Comparison of ENCODE assay signal across 9 mouse cellular contexts in the genomic region with DNA sequence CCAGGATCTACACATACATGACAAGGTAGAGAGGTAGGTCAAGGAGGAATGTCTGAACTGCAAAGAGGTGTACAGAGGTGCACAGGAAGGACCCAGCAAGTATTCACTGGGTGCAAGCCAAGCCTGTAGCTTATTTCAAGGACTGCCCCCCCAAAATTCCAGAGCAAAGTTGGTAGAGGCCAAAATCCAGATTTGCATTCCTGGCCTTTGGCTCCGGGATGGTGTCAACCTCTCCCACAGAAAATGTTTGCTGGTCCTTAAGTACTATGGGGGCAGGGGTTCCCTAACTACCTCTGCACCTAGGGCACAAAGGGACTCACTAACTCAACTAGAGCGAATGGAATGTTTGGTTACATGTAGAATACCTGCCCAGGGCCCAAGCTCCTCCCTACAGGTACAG. TPM values are rescaled to one million over a fixed set of nuclear protein-coding genes. Genes with fewer than 3 reads are reported as not detected.
DNase-seq lines count a peak whose midpoint lies in the region; ATAC-seq lines count a peak whose summit lies in the region.
"Had no signal": no experiment of that assay in that cellular context is flagged by ENCODE, and none has a peak within 500 bp of the region (broad histone marks: within the 10 kb centered on the region; RNA-seq: fewer than 3 reads in every experiment).

No protein-coding gene starts in this region.

- H3K4me1 ChIP-seq in kidney, embryonic 16.5 days (ENCODE audit: insufficient read depth, low read length) = peaks cover 39% of the 10 kb centered on the region
- H3K4me1 ChIP-seq in forebrain, embryonic 13.5 days = peaks cover 53% of the 10 kb centered on the region
- H3K4me1 ChIP-seq in liver, embryonic 13.5 days (replicated peaks) = peaks cover 59% of the 10 kb centered on the region
- peaks cover 14% of the 10 kb centered on the region; the same call in 1 of the 2 replicates for H3K4me1 ChIP-seq in neural tube, embryonic 14.5 days (ENCODE audit: control insufficient read depth, insufficient read depth, low read length)

- DNase-seq in kidney, adult 18-20 months = no peak
- no peak for DNase-seq in liver, embryonic 13.5 days
- DNase-seq in retina, embryonic 14.5 days (ENCODE audit: low spot score) = no peak
- DNase-seq in left cerebral cortex, postnatal 25 days (ENCODE audit: low spot score in 2 of 2) = no peak
- no peak for DNase-seq in spleen, postnatal 10 days (ENCODE audit: low spot score in 2 of 2)

- peak overlapping the region; percentile 72 for H3K9ac ChIP-seq in kidney, embryonic 16.5 days (replicated peaks; ENCODE audit: low read length)
- H3K9ac ChIP-seq in forebrain, embryonic 13.5 days = peak overlapping the region; percentile 79
- H3K9ac ChIP-seq in liver, embryonic 13.5 days = peak overlapping the region; percentile 89
- no peak overlapping the region for H3K9ac ChIP-seq in neural tube, embryonic 14.5 days (replicated peaks; ENCODE audit: low read depth, low read length)

- peak overlapping the region; percentile 69 for H3K4me2 ChIP-seq in kidney, embryonic 16.5 days (replicated peaks; ENCODE audit: low read depth, low read length)
- peak overlapping the region; percentile 80 for H3K4me2 ChIP-seq in forebrain, embryonic 13.5 days
- H3K4me2 ChIP-seq in liver, embryonic 13.5 days = peak overlapping the region; percentile 91
- peak overlapping the region; percentile 95; the same call in 1 of the 2 replicates for H3K4me2 ChIP-seq in neural tube, embryonic 14.5 days (ENCODE audit: low read depth, low read length)

- no peaks in the 10 kb centered on the region for H3K9me3 ChIP-seq in kidney, embryonic 16.5 days (ENCODE audit: low read length)
- H3K9me3 ChIP-seq in forebrain, embryonic 13.5 days (replicated peaks) = no peaks in the 10 kb centered on the region
- H3K9me3 ChIP-seq in liver, embryonic 13.5 days (replicated peaks) = no peaks in the 10 kb centered on the region
- no peaks in the 10 kb centered on the region for H3K9me3 ChIP-seq in neural tube, embryonic 14.5 days (ENCODE audit: control insufficient read depth, low read length)

- H3K27ac ChIP-seq in kidney, embryonic 16.5 days (ENCODE audit: low read length) = peak overlapping the region; percentile 81
- peak overlapping the region; percentile 90 for H3K27ac ChIP-seq in forebrain, embryonic 13.5 days
- peak overlapping the region; percentile 89 for H3K27ac ChIP-seq in liver, embryonic 13.5 days
- 0 out of 2 replicates have a peak overlapping the region, but pooled peaks have one; percentile 44 for H3K27ac ChIP-seq in neural tube, embryonic 14.5 days (ENCODE audit: low read depth, low read length)
- H3K27ac ChIP-seq: layer of hippocampus, adult 2 months had no signal

- no peaks in the 10 kb centered on the region for H3K27me3 ChIP-seq in kidney, embryonic 16.5 days (ENCODE audit: insufficient read depth, low read length)
- no peaks in the 10 kb centered on the region for H3K27me3 ChIP-seq in forebrain, embryonic 13.5 days
- no peaks in the 10 kb centered on the region for H3K27me3 ChIP-seq in liver, embryonic 13.5 days
- H3K27me3 ChIP-seq in neural tube, embryonic 14.5 days (ENCODE audit: control insufficient read depth, insufficient read depth, low read length) = no peaks in the 10 kb centered on the region

- no peak for ATAC-seq in kidney, embryonic 16.5 days (ENCODE audit: low FRiP score, low TSS enrichment)
- ATAC-seq in forebrain, embryonic 13.5 days = no peak
- ATAC-seq in liver, embryonic 13.5 days (ENCODE audit: low read depth) = no peak
- ATAC-seq in neural tube, embryonic 14.5 days (ENCODE audit: low read depth) = no peak

- H3K36me3 ChIP-seq in kidney, embryonic 16.5 days (ENCODE audit: insufficient read depth, low read length) = peaks cover 10% of the 10 kb centered on the region
- H3K36me3 ChIP-seq in forebrain, embryonic 13.5 days (ENCODE audit: poor library complexity, severe bottlenecking) = peaks cover 21% of the 10 kb centered on the region
- peaks cover 23% of the 10 kb centered on the region for H3K36me3 ChIP-seq in liver, embryonic 13.5 days
- H3K36me3 ChIP-seq in neural tube, embryonic 14.5 days (ENCODE audit: control insufficient read depth, insufficient read depth, low read length) = no peaks in the 10 kb centered on the region

- 63% methylated on average over 2 of the region's 2 CpGs for WGBS in kidney, embryonic 16.5 days
- 66% methylated on average over 2 of the region's 2 CpGs for WGBS in forebrain, embryonic 13.5 days
- WGBS in liver, embryonic 13.5 days (ENCODE audit: insufficient replicate concordance) = 77% methylated on average over 2 of the region's 2 CpGs
- WGBS in neural tube, embryonic 14.5 days = 79% methylated on average over 2 of the region's 2 CpGs

- peak overlapping the region; percentile 72 for H3K4me3 ChIP-seq in kidney, embryonic 16.5 days (ENCODE audit: low read length)
- peak overlapping the region; percentile 83 for H3K4me3 ChIP-seq in forebrain, embryonic 13.5 days
- H3K4me3 ChIP-seq in liver, embryonic 13.5 days (replicated peaks) = peak overlapping the region; percentile 82
- no peak overlapping the region for H3K4me3 ChIP-seq in neural tube, embryonic 14.5 days (ENCODE audit: low read depth, low read length)

- intact Hi-C loops in left cerebral cortex, postnatal 25 days (cut with DNase I) = no loop called here

RNA-seq across cellular contexts. Expression of gene E2f1, which starts 1.9 kb away (rescaled TPM):
- 11.6 and 19.6 TPM in 2 replicates for polyA plus RNA-seq in kidney, embryonic 16.5 days (2015; fragmentation: Nextera tagmentation; extraction: Ambion mirVana)
- polyA plus RNA-seq in forebrain, embryonic 13.5 days (2015; fragmentation: Nextera tagmentation; extraction: Ambion mirVana) = 20.8 and 22.8 TPM in 2 replicates
- polyA plus RNA-seq in liver, embryonic 13.5 days (2015; fragmentation: Nextera tagmentation; extraction: Ambion mirVana) = 16.6 and 17.7 TPM in 2 replicates
- polyA plus RNA-seq in neural tube, embryonic 14.5 days (2014; fragmentation: Nextera tagmentation; extraction: Ambion mirVana) = 0.92 and 1.8 TPM in 2 replicates
- total RNA-seq in left cerebral cortex, postnatal 25 days (2021) = 10 to 100 TPM in 1 of 2 experiments, 1 to 10 TPM in 1; 8.8 to 10.1 TPM

RNA-seq across cellular contexts. Expression of gene Necab3, which starts 9.1 kb away (rescaled TPM):
- 2.8 and 3.3 TPM in 2 replicates for polyA plus RNA-seq in kidney, embryonic 16.5 days (2015; fragmentation: Nextera tagmentation; extraction: Ambion mirVana)
- polyA plus RNA-seq in forebrain, embryonic 13.5 days (2015; fragmentation: Nextera tagmentation; extraction: Ambion mirVana) = 19.8 and 25.4 TPM in 2 replicates
- 0.81 and 0.88 TPM in 2 replicates for polyA plus RNA-seq in liver, embryonic 13.5 days (2015; fragmentation: Nextera tagmentation; extraction: Ambion mirVana)
- polyA plus RNA-seq in neural tube, embryonic 14.5 days (2014; fragmentation: Nextera tagmentation; extraction: Ambion mirVana) = 11.5 and 16.8 TPM in 2 replicates
- total RNA-seq in left cerebral cortex, postnatal 25 days (2021) = 10 to 100 TPM; 82.5 to 88.7 TPM

RNA-seq across cellular contexts. Expression of gene Actl10, which starts 16.2 kb away (rescaled TPM):
- 0.20 and 0.27 TPM in 2 replicates for polyA plus RNA-seq in kidney, embryonic 16.5 days (2015; fragmentation: Nextera tagmentation; extraction: Ambion mirVana)
- 0.49 and 0.68 TPM in 2 replicates for polyA plus RNA-seq in forebrain, embryonic 13.5 days (2015; fragmentation: Nextera tagmentation; extraction: Ambion mirVana)
- not detected in 2 replicates for polyA plus RNA-seq in liver, embryonic 13.5 days (2015; fragmentation: Nextera tagmentation; extraction: Ambion mirVana)
- 0.30 and 0.62 TPM in 2 replicates for polyA plus RNA-seq in neural tube, embryonic 14.5 days (2014; fragmentation: Nextera tagmentation; extraction: Ambion mirVana)
- total RNA-seq in left cerebral cortex, postnatal 25 days (2021) = not detected
- total RNA-seq: layer of hippocampus, adult 2 months had no signal

RNA-seq across cellular contexts. Expression of gene 1700003F12Rik, which starts 20.9 kb away (rescaled TPM):
- polyA plus RNA-seq in kidney, embryonic 16.5 days (2015; fragmentation: Nextera tagmentation; extraction: Ambion mirVana) = 0.44 and 0.64 TPM in 2 replicates
- polyA plus RNA-seq in forebrain, embryonic 13.5 days (2015; fragmentation: Nextera tagmentation; extraction: Ambion mirVana) = 1.4 TPM in 2 replicates
- 1.3 and 1.5 TPM in 2 replicates for polyA plus RNA-seq in liver, embryonic 13.5 days (2015; fragmentation: Nextera tagmentation; extraction: Ambion mirVana)
- 1.6 and 1.9 TPM in 2 replicates for polyA plus RNA-seq in neural tube, embryonic 14.5 days (2014; fragmentation: Nextera tagmentation; extraction: Ambion mirVana)
- 1 to 10 TPM in 1 of 2 experiments, not detected in 1; 1.4 TPM for total RNA-seq in left cerebral cortex, postnatal 25 days (2021)

RNA-seq across cellular contexts. Expression of gene Pxmp4, which starts 35.7 kb away (rescaled TPM):
- 31.8 and 32.9 TPM in 2 replicates for polyA plus RNA-seq in kidney, embryonic 16.5 days (2015; fragmentation: Nextera tagmentation; extraction: Ambion mirVana)
- 10.7 and 13.0 TPM in 2 replicates for polyA plus RNA-seq in forebrain, embryonic 13.5 days (2015; fragmentation: Nextera tagmentation; extraction: Ambion mirVana)
- polyA plus RNA-seq in liver, embryonic 13.5 days (2015; fragmentation: Nextera tagmentation; extraction: Ambion mirVana) = 26.8 and 28.9 TPM in 2 replicates
- polyA plus RNA-seq in neural tube, embryonic 14.5 days (2014; fragmentation: Nextera tagmentation; extraction: Ambion mirVana) = 16.0 and 17.5 TPM in 2 replicates
- total RNA-seq in left cerebral cortex, postnatal 25 days (2021) = 10 to 100 TPM; 11.4 to 14.1 TPM
